Mouse (Mus musculus) adrenal gland, adult 8-10 months (tissue): ENCODE measurements around the gene BC051019. TPM values are rescaled to one million over a fixed set of nuclear protein-coding genes. Genes with fewer than 3 reads are reported as not detected.

Source experiments
- total RNA-seq, 4 experiments: library from RNA; stranded (reverse); gene quantifications; 2 replicates each; pipeline ENCODE4 v1.2.4; 2022

Gene BC051019
- total RNA-seq, 4 experiments from 2014 or later: 0.44 TPM; not detected in 3

Other genes with a start within 250 kb of the BC051019 start
- under 1 TPM; 0.17 to 0.42 (median 0.35) TPM for gene Trim66, start 215.7 kb downstream of the BC051019 start, total RNA-seq
- 100 to 1,000 TPM; 217 to 234 (median 223) TPM for gene Rpl27a, start 204.7 kb downstream of the BC051019 start, total RNA-seq
- 10 to 100 TPM; 26.9 to 62.4 (median 40.9) TPM for gene St5, start 20.2 kb downstream of the BC051019 start, total RNA-seq
- gene Akip1, start 20.2 kb downstream of the BC051019 start, total RNA-seq: 10 to 100 TPM; 21.7 to 30.6 (median 23.6) TPM
- under 1 TPM in 2 of 4 experiments, not detected in 2; 0.46 to 0.99 TPM for gene Ascl3, start 7.9 kb upstream of the BC051019 start, total RNA-seq
- 10 to 100 TPM; 48.7 to 52.2 (median 51.1) TPM for gene Tmem9b, start 29.0 kb upstream of the BC051019 start, total RNA-seq
- 1 to 10 TPM in 1 of 4 experiments, under 1 TPM in 3; 0.38 to 1.3 (median 0.63) TPM for gene Nrip3, start 58.2 kb upstream of the BC051019 start, total RNA-seq
- gene Scube2, start 141.8 kb upstream of the BC051019 start, total RNA-seq: 1 to 10 TPM in 3 of 4 experiments, under 1 TPM in 1; 0.49 to 1.2 (median 1.1) TPM
- gene Dennd5a, start 236.6 kb upstream of the BC051019 start, total RNA-seq: 100 to 1,000 TPM; 171 to 249 (median 219) TPM